In the genomic region with DNA sequence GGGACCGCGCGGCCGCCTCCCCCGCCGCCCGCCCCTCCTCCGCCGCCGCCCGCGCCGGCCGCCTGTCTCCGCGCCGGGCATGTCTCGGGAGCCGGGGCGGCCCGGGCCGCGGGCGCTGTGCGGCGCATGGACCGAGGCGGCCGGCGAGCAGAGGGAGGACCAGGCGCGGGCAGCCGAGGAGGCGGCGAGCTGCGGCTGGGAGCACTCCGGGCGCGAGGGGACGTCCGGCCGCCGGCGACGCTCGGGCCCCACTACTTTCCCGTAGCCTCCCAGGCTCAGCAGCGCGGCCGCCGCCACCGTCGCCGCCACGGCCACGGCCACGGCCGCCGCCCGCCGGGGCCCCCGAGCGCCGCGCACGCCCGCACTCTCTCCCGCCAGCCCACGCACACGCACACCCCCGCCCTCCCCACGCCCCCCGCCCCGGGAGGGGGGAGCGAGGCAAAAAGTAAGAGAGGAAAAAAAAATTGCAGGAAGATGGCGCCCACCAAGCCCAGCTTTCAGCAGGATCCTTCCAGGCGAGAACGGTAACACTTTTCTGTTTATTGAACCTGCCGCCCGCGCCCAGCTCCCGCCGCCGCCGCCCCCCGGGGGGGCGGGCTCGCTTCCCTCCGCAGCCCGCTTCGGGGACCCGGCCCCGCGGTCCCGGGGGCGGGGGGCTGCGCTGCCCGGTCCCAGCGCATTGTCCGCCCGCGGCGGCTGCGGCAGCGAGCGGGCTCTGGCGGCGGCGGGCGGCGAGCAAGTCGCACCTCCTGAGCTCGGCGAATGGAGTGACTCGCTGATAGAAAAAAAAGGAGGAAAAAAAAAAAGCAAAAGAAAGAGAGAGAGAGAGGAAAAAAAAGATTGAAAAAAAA, we compare ENCODE assay signal across 8 mouse cellular contexts. TPM values are rescaled to one million over a fixed set of nuclear protein-coding genes. Genes with fewer than 3 reads are reported as not detected.
A peak's percentile ranks its signal among the peaks of the same experiment; 100 is the strongest.
DNase-seq lines count a peak whose midpoint lies in the region; ATAC-seq lines count a peak whose summit lies in the region.

No protein-coding gene starts in this region.

- H3K4me1 ChIP-seq in heart, embryonic 16.5 days (ENCODE audit: control insufficient read depth, insufficient read depth, low read length) = peaks cover 16% of the 10 kb centered on the region; the same call in 1 of the 2 replicates
- peaks cover 40% of the 10 kb centered on the region for H3K4me1 ChIP-seq in midbrain, embryonic 14.5 days (ENCODE audit: control insufficient read depth, insufficient read depth, low read length)

- peak overlapping the region; percentile 95 for H3K4me2 ChIP-seq in heart, embryonic 16.5 days (ENCODE audit: low read depth, low read length)
- peak overlapping the region; percentile 76 for H3K4me2 ChIP-seq in midbrain, embryonic 14.5 days (ENCODE audit: low read length)

- H3K27ac ChIP-seq in heart, embryonic 16.5 days (ENCODE audit: low read length) = peak overlapping the region; percentile 57
- H3K27ac ChIP-seq in midbrain, embryonic 14.5 days (replicated peaks; ENCODE audit: low read depth, low read length) = peak overlapping the region; percentile 98

- no peaks in the 10 kb centered on the region for H3K9me3 ChIP-seq in heart, embryonic 16.5 days (replicated peaks; ENCODE audit: control insufficient read depth, low read length)
- H3K9me3 ChIP-seq in midbrain, embryonic 14.5 days (ENCODE audit: control insufficient read depth, low read length) = no peaks in the 10 kb centered on the region

- intact Hi-C loops in heart, postnatal 25 days (cut with DNase I) = loop anchor here (5.0 kb wide), 1 partner anchor 210 kb away; no protein-coding TSS in a partner anchor
- intact Hi-C loops in left cerebral cortex, postnatal 25 days (cut with DNase I) = loop anchor here (2.0 to 10.0 kb wide), 3 partner anchors 46 to 805 kb away; no protein-coding TSS in a partner anchor

- peaks cover 38% of the 10 kb centered on the region for H3K27me3 ChIP-seq in heart, embryonic 16.5 days (ENCODE audit: control insufficient read depth, insufficient read depth, low read length)
- no peaks in the 10 kb centered on the region for H3K27me3 ChIP-seq in midbrain, embryonic 14.5 days (ENCODE audit: control insufficient read depth, insufficient read depth, low read length)

- no peaks in the 10 kb centered on the region for H3K36me3 ChIP-seq in heart, embryonic 16.5 days (ENCODE audit: control insufficient read depth, insufficient read depth)
- no peaks in the 10 kb centered on the region for H3K36me3 ChIP-seq in midbrain, embryonic 14.5 days (ENCODE audit: control insufficient read depth, insufficient read depth, low read length)

- WGBS in heart, embryonic 16.5 days = under 1% methylated on average over 97 of the region's 115 CpGs
- WGBS in midbrain, embryonic 14.5 days = under 1% methylated on average over 85 of the region's 115 CpGs

- peak overlapping the region; percentile 80 for H3K4me3 ChIP-seq in heart, embryonic 16.5 days (ENCODE audit: low read length)
- peak overlapping the region; percentile 85 for H3K4me3 ChIP-seq in midbrain, embryonic 14.5 days (replicated peaks; ENCODE audit: low read depth, low read length)

- peak; percentile 76 for ATAC-seq in heart, embryonic 16.5 days (replicated peaks; ENCODE audit: extremely low read depth, insufficient read depth, low FRiP score)
- peak; percentile 40 for ATAC-seq in midbrain, embryonic 14.5 days (ENCODE audit: low FRiP score, low TSS enrichment)

- peak; percentile 88 for DNase-seq in heart, adult 11 months
- no peak for DNase-seq in heart, postnatal 25 days (ENCODE audit: low spot score)
- DNase-seq in Muller cell, postnatal 12 days (ENCODE audit: inconsistent ontology term) = peak; percentile 46
- peak; percentile 77 for DNase-seq in embryo, embryonic 11 days
- peak; percentile 14 to 37 for DNase-seq in left cerebral cortex, postnatal 25 days (ENCODE audit: low spot score in 2 of 2)
- DNase-seq in midbrain, embryonic 14.5 days = peak; percentile 80
- no peak for DNase-seq in thymus, adult 18-20 months

- peak overlapping the region; percentile 82 for H3K9ac ChIP-seq in heart, embryonic 16.5 days (ENCODE audit: low read length)
- peak overlapping the region; percentile 97 for H3K9ac ChIP-seq in midbrain, embryonic 14.5 days (replicated peaks; ENCODE audit: low read length)

RNA-seq across cellular contexts. Expression of a gene that starts 4.3 kb away (rescaled TPM):
- 1 to 10 TPM in 1 of 2 experiments, under 1 TPM in 1; 0.18 to 1.5 TPM for total RNA-seq in heart, postnatal 25 days (2021)
- 0.49 and 0.76 TPM in 2 replicates for polyA plus RNA-seq in heart, embryonic 16.5 days (2015; fragmentation: Nextera tagmentation; extraction: Ambion mirVana)
- 10 to 100 TPM; 19.0 to 25.4 TPM for total RNA-seq in left cerebral cortex, postnatal 25 days (2021)
- 34.0 and 39.8 TPM in 2 replicates for polyA plus RNA-seq in midbrain, embryonic 14.5 days (2014; fragmentation: Nextera tagmentation; extraction: Ambion mirVana)

Comparison
In these comparisons a context has a peak if more than half of its experiments do, and no peak if none do; other contexts are left out.
1. DNase-seq: peak in heart, adult 11 months (single experiment), Muller cell, postnatal 12 days (single experiment), embryo, embryonic 11 days (single experiment), left cerebral cortex, postnatal 25 days (2 of 2) and midbrain, embryonic 14.5 days (single experiment); none in heart, postnatal 25 days (single experiment) and thymus, adult 18-20 months (0 of 2).
2. RNA of a gene that starts 4.3 kb away (total RNA-seq): 19.0 to 25.4 TPM in left cerebral cortex, postnatal 25 days; 0.18 to 1.5 TPM in heart, postnatal 25 days; every median in the first group is over 4 times any median in the second.